Mouse (Mus musculus): ENCODE measurements around the gene Kcnmb4. TPM values are rescaled to one million over a fixed set of nuclear protein-coding genes. Genes with fewer than 3 reads are reported as not detected.

Gene Kcnmb4
- total RNA-seq, 2 experiments from 2014 or later: not detected

GRCm38 (mm10) chr10:116452771-116453170 lies 20.9 kb downstream of the Kcnmb4 start:
- no peak for DNase-seq (ENCODE audit: low spot score)

DNA sequence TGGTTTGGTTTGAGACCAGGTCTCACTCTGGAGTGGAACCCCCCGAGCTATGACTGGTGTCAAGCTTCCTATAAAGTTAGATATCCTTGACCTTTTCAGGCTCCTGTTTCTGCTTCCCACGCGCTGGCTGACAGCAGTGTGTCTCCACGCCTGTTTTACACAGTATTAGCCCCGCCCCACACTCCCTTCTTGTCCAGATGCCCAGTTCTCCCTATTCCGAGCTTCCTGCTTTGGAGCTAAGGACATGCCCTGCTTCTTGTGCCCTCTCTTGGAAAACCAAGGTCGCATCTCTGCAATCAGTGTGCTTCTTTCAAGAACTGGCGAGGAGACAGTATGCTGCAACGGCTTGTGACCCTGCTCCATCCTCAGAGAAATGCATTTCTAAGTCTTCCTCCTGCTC lies 23.1 kb downstream of the Kcnmb4 start:
- DNase-seq (ENCODE audit: low spot score): no peak

DNA sequence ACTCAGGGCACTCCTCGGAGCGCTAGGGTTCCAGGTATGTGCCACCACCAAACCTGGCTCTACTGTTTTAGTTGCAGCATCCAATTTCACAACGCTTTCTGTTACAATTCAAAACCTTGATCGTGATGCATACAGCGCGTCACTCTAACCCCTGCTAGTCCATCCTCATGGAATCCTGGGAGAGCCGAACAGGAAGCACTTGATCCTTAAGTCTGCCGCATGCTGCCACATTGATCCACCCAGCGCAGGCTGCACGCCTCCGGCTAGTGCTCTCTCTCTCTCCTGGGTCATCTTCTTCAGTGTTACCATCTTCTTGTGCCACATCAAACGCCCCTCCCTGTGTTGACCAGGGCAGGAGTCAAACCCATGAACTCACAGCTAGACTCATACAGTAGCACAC lies 25.5 kb downstream of the Kcnmb4 start:
- no peak for DNase-seq (ENCODE audit: low spot score)

DNA sequence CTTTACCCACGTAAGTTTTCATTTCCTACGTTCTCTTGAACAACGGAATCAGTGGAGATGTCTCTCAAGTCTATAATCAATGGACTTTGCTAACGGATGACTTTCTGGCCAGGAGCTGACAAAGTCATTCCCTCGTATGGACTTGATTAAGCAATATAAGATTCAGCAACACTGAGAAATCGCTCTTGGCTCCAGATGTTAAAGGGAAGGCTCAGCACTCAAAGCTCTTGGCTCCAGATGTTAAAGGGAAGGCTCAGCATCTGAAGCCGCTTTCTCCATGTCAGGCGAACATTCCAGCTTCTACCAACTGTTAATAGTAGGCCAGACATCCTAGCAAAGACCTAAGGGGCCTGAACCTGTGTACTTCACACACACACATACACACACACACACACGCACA lies 26.5 kb downstream of the Kcnmb4 start:
- DNase-seq (ENCODE audit: low spot score): no peak

- DNase-seq (ENCODE audit: low spot score): no peak
These were observed 27.6 kb downstream of the Kcnmb4 start for GRCm38 (mm10) chr10:116446040-116446439.

DNA sequence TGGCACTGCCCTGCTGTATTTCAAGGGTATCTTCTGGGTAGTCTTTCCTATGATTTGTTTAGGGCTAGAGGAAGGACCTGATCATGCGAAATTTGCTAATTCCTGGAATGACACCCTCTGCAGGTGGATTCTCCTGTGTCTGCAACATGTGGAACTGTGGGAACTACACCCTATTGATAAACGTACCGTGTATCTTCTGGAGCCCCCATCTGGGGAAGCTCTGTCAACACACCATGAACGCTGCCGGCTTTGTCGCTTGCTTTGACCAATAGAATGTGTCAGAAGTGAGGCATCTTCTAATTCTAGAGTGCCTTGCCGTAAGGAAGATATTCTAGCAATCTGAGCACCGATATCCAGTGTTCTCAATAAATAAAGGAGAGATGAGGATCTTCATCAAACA lies 28.9 kb downstream of the Kcnmb4 start:
- no peak for DNase-seq (ENCODE audit: low spot score)

- DNase-seq (ENCODE audit: low spot score): no peak
These were observed 29.3 kb downstream of the Kcnmb4 start for GRCm38 (mm10) chr10:116444371-116444770.

DNA sequence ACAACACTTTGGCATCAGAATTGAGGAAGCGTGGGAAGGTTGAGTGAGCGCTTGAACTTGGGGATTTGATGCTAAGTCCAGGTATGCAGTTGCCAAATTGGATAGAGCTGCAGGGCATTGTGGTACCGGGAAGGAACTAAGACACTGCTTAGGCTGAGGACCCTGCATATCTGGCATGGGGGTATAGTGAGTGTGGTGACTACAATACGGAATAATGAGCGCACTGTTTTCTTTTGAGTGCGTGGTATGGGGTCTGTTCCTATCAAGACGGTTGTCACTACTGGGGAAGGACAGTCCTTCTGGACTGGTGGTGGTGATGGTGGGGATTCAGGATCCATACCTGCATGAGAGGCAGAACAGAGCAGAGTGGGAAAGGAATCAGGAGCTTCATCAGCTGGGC lies 32.7 kb downstream of the Kcnmb4 start:
- no peak for DNase-seq (ENCODE audit: low spot score)

- DNase-seq (ENCODE audit: low spot score): no peak
These were observed 33.6 kb downstream of the Kcnmb4 start for GRCm38 (mm10) chr10:116440088-116440487.

GRCm38 (mm10) chr10:116435455-116435854 lies 38.2 kb downstream of the Kcnmb4 start:
- no peak for DNase-seq (ENCODE audit: low spot score)

DNA sequence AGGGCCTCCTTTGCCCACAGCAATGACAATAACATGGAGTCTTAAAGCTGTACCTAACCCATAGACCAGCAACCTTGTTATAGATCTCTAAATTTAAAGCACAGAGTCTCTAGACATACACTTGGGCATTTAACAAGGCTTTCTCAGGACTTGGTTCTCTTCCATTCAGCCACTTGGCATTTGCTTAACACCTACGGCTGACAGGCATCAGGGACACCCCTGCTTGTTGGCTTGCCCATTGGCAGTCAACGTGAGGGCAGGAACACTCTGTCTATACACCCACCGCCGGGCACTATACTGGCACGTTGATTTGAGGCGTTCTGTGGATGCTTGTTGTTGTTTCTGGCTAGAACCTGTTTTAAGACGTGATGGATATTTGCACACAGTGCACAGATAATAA lies 41.3 kb downstream of the Kcnmb4 start:
- no peak for DNase-seq (ENCODE audit: low spot score)

- DNase-seq (ENCODE audit: low spot score): no peak
These were observed 45.5 kb downstream of the Kcnmb4 start for GRCm38 (mm10) chr10:116428026-116428780.

DNA sequence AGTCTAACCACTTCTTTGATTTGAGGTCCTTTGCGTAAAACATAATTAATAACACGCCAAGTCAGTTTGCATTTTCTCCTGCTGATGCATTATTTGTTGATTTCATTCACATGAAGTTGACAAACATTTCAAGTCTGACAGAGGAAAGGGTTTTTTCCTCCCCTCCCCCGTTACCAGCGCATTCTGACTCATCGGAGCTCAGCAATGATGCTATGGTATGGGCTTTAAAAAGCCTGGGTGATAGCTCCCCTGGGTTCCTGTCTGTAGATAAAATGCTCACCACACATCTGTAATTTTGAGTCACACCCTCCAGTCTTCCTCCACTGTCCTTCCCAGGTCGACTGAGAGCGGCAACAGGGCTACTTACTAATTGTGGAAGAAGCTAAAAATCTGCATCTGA lies 47.5 kb downstream of the Kcnmb4 start:
- DNase-seq (ENCODE audit: low spot score): no peak

DNA sequence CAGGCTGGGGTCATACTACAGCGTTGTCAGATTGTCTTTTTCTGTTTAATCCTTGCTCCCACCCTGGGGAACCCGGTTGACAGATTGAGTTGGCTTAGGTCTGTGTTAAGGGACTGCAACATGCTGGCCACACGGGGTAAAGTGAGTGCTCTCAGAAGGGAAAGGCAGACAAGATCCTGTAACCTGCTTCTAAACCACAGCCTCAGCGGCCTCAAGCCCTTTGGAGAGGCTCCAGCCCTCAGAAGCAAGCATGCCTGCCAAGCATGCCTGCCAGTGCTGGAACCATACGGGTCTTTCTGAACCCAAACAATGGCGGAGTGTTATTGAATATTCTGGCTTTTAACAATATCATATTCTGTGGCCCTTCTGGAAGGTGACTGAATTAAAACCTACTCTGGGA lies 48.8 kb downstream of the Kcnmb4 start:
- DNase-seq (ENCODE audit: low spot score): no peak

- no peak for DNase-seq (ENCODE audit: low spot score)
These were observed 51.1 kb downstream of the Kcnmb4 start for GRCm38 (mm10) chr10:116422551-116422950.

GRCm38 (mm10) chr10:116420976-116421375 lies 52.7 kb downstream of the Kcnmb4 start:
- no peak for DNase-seq (ENCODE audit: low spot score)

- no peak for DNase-seq (ENCODE audit: low spot score)
These were observed 55.5 kb downstream of the Kcnmb4 start for GRCm38 (mm10) chr10:116418121-116418726.

DNA sequence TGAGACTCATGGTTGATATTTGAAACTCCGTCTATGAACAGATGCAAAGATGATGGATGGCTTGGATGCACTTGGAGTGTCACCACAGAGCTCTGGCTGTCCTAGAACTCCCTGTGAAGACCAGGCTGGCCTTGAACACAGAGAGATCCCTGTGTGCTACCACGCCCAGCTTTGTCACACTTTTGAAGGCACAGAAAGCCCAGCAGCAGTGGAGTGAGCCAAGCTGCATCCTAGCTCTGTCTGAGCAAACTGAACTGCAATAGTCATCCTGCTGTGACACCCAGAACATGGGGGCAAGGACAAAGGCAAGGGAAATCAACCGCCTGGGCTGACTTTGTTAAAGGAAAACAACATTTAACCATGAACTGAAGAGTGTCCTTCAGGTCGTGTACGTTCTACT lies 57.0 kb downstream of the Kcnmb4 start:
- DNase-seq (ENCODE audit: low spot score): no peak

GRCm38 (mm10) chr10:116416142-116416541 lies 57.5 kb downstream of the Kcnmb4 start:
- no peak for DNase-seq (ENCODE audit: low spot score)

DNA sequence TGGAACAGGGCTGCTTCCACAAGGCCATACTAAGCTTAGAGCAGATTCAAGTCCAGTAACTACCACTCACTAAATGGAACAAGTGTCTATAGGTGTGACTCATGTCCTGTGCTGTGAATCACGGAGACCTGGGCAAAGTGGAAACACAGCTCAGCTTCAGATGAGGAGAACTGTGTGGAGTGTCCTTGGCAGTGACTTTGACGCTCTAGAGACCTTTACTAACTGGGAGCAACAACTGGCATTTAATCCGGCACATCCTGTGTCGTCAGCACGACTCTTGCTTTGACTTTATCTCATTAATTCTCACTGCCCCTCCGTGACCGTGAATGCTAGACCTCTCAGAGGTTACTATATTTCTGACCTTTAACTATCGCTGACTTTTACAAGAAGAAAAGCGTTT lies 62.9 kb downstream of the Kcnmb4 start:
- no peak for DNase-seq (ENCODE audit: low spot score)

GRCm38 (mm10) chr10:116407684-116408359 lies 65.9 kb downstream of the Kcnmb4 start:
- no peak for DNase-seq (ENCODE audit: low spot score)

DNA sequence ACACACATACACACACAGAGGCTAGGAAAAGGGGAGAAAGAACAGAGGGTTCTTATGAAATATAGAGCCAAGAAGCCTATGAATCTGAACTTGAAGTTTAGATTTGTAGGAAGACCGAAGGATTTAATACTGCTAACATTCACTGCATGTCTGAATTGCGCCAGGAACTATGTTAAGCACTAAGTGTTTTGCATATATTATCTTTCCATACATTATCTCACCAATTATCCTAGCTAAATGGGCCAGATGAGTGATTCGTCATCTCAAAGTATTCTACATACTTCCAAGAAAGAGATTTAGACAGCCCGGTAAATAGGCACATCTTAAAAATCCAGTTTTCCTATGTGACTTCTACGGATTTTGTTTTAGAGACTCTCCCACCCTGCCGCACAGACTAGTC lies 68.7 kb downstream of the Kcnmb4 start:
- DNase-seq (ENCODE audit: low spot score): no peak

- DNase-seq (ENCODE audit: low spot score): no peak
These were observed 70.0 kb downstream of the Kcnmb4 start for GRCm38 (mm10) chr10:116403679-116404078.
